Mouse (Mus musculus) MEL (cell line): ENCODE results near the gene Rnf114. TPM values are rescaled to one million over a fixed set of nuclear protein-coding genes. Genes with fewer than 3 reads are reported as not detected.

Experiments used
- DNase-seq: peaks from one replicate; pipeline ENCODE4 v3.0.0; 2011; ENCODE audit warnings: low read depth, low spot score
- H3K27ac ChIP-seq: 2 replicates; pipeline ENCODE4 v1.5.1; 2012; ENCODE audit warnings: low read depth, mild to moderate bottlenecking, control low read depth, low read length, moderate library complexity; ENCODE audit not compliant: control insufficient read depth
- H3K27me3 ChIP-seq, 2 experiments: fragments of 150-350 bp in 1 of 2; sonication (generic) in 1 of 2; 2 replicates each; pipeline ENCODE4 v1.6.1; 2012; ENCODE audit warnings: low read length in 2 of 2, mild to moderate bottlenecking in 2 of 2, improper control_type of control experiment in 1 of 2, moderate library complexity in 1 of 2; ENCODE audit not compliant: insufficient read depth in 2 of 2, control insufficient read depth in 1 of 2
- H3K36me3 ChIP-seq, 2 experiments: 2 replicates each; pipeline ENCODE4 v1.6.1; 2012 to 2014; ENCODE audit warnings: low read length in 2 of 2, improper control_type of control experiment in 1 of 2, inconsistent platforms in 1 of 2, mild to moderate bottlenecking in 1 of 2; ENCODE audit not compliant: insufficient read depth in 2 of 2, control insufficient read depth in 1 of 2
- H3K4me1 ChIP-seq, 2 experiments: fragments of 150-350 bp in 1 of 2; sonication (generic) in 1 of 2; 2 replicates each; pipeline ENCODE4 v1.6.1; 2012; ENCODE audit warnings: low read length in 2 of 2, improper control_type of control experiment in 1 of 2, mild to moderate bottlenecking in 1 of 2; ENCODE audit not compliant: insufficient read depth in 2 of 2, control insufficient read depth in 1 of 2
- H3K4me3 ChIP-seq, 2 experiments: fragments of 150-350 bp in 1 of 2; sonication (generic) in 1 of 2; 2 replicates each; pipeline ENCODE4 v1.5.1; 2012; ENCODE audit warnings: low read depth in 2 of 2, low read length in 2 of 2, mild to moderate bottlenecking in 2 of 2, moderate library complexity in 2 of 2, control low read depth in 1 of 2, improper control_type of control experiment in 1 of 2; ENCODE audit not compliant: control insufficient read depth in 1 of 2, insufficient read depth in 1 of 2
- H3K79me2 ChIP-seq: 2 replicates; pipeline ENCODE4 v1.6.1; 2012; ENCODE audit warnings: mild to moderate bottlenecking, low read length, moderate library complexity; ENCODE audit not compliant: control insufficient read depth, poor library complexity, insufficient read depth
- H3K9ac ChIP-seq: 2 replicates; pipeline ENCODE4 v1.6.1; 2012; ENCODE audit warnings: low read depth, mild to moderate bottlenecking, control low read depth, low read length, moderate library complexity; ENCODE audit not compliant: control insufficient read depth, poor library complexity, severe bottlenecking
- H3K9me3 ChIP-seq: fragments of 150-350 bp; sonication (generic); replicated peaks from 2 replicates; pipeline ENCODE4 v1.6.1; 2012; ENCODE audit warnings: mild to moderate bottlenecking, low read length, improper control_type of control experiment, moderate library complexity; ENCODE audit not compliant: insufficient read depth
- CHD1 ChIP-seq: IDR thresholded peaks from 2 replicates; pipeline ENCODE4 v1.6.1; 2012; ENCODE audit warnings: low read depth, mild to moderate bottlenecking, inconsistent platforms, low read length, improper control_type of control experiment
- CHD2 ChIP-seq: IDR thresholded peaks from 2 replicates; pipeline ENCODE4 v1.6.1; 2011; ENCODE audit warnings: low read length, improper control_type of control experiment
- CTCF ChIP-seq, 3 experiments: IDR thresholded peaks in 2 of 3; conservative IDR thresholded peaks in 1 of 3; 2 replicates each; pipeline ENCODE4 v1.5.1; 2011 to 2012; ENCODE audit warnings: low read length in 3 of 3, low read depth in 2 of 3, mild to moderate bottlenecking in 2 of 3, improper control_type of control experiment in 1 of 3, inconsistent platforms in 1 of 3, mixed read lengths in 1 of 3, moderate library complexity in 1 of 3; ENCODE audit not compliant: control insufficient read depth in 1 of 3, insufficient read depth in 1 of 3, poor library complexity in 1 of 3, severe bottlenecking in 1 of 3
- E2F4 ChIP-seq: IDR thresholded peaks from 2 replicates; pipeline ENCODE4 v1.6.1; 2011; ENCODE audit warnings: low read depth, low read length, improper control_type of control experiment, borderline replicate concordance
- ELF1 ChIP-seq: IDR thresholded peaks from 2 replicates; pipeline ENCODE4 v1.6.1; 2014; ENCODE audit warnings: low read depth, mild to moderate bottlenecking, inconsistent platforms, low read length, improper control_type of control experiment, moderate library complexity
- EP300 ChIP-seq, 2 experiments: IDR thresholded peaks; 2 replicates each; pipeline ENCODE4 v1.6.1; 2011; ENCODE audit warnings: improper control_type of control experiment in 2 of 2, low read length in 2 of 2, low read depth in 1 of 2, mild to moderate bottlenecking in 1 of 2
- ETS1 ChIP-seq: IDR thresholded peaks from 2 replicates; pipeline ENCODE4 v1.6.1; 2012; ENCODE audit warnings: low read depth, mild to moderate bottlenecking, inconsistent platforms, low read length, improper control_type of control experiment, moderate library complexity
- GATA1 ChIP-seq: IDR thresholded peaks from 2 replicates; pipeline ENCODE4 v1.6.1; 2011; ENCODE audit warnings: low read depth, low read length, improper control_type of control experiment
- JUND ChIP-seq: IDR thresholded peaks from 2 replicates; pipeline ENCODE4 v1.6.1; 2011; ENCODE audit warnings: low read depth, mild to moderate bottlenecking, improper control_type of control experiment, low read length
- MAFK ChIP-seq: IDR thresholded peaks from 2 replicates; pipeline ENCODE4 v1.6.1; 2011; ENCODE audit warnings: low read depth, mild to moderate bottlenecking, low read length, improper control_type of control experiment, borderline replicate concordance
- MEF2A ChIP-seq: IDR thresholded peaks from 2 replicates; pipeline ENCODE4 v1.6.1; 2014; ENCODE audit warnings: low read depth, mild to moderate bottlenecking, inconsistent platforms, low read length, improper control_type of control experiment; ENCODE audit not compliant: poor library complexity, insufficient replicate concordance, severe bottlenecking; ENCODE audit errors: extremely low read depth
- MXI1 ChIP-seq: IDR thresholded peaks from 2 replicates; pipeline ENCODE4 v1.6.1; 2011; ENCODE audit warnings: mild to moderate bottlenecking, low read depth, low read length, improper control_type of control experiment
- NELFE ChIP-seq: IDR thresholded peaks from 2 replicates; pipeline ENCODE4 v1.6.1; 2011; ENCODE audit warnings: low read depth, low read length, improper control_type of control experiment
- NRF1 ChIP-seq: IDR thresholded peaks from 2 replicates; pipeline ENCODE4 v1.6.1; 2014; ENCODE audit warnings: low read depth, mild to moderate bottlenecking, inconsistent platforms, low read length, improper control_type of control experiment, moderate library complexity; ENCODE audit not compliant: poor library complexity, insufficient read depth, severe bottlenecking
- RAD21 ChIP-seq: IDR thresholded peaks from 2 replicates; pipeline ENCODE4 v1.6.1; 2011; ENCODE audit warnings: mild to moderate bottlenecking, low read depth, low read length, improper control_type of control experiment
- RCOR1 ChIP-seq: IDR thresholded peaks from 2 replicates; pipeline ENCODE4 v1.6.1; 2012; ENCODE audit warnings: low read depth, mild to moderate bottlenecking, inconsistent platforms, low read length, improper control_type of control experiment
- SMC3 ChIP-seq: IDR thresholded peaks from 2 replicates; pipeline ENCODE4 v1.6.1; 2011; ENCODE audit warnings: low read depth, low read length, improper control_type of control experiment
- TAL1 ChIP-seq: IDR thresholded peaks from 2 replicates; pipeline ENCODE4 v1.6.1; 2012; ENCODE audit warnings: mild to moderate bottlenecking, inconsistent platforms, low read length, moderate library complexity, mixed read lengths
- TBP ChIP-seq: IDR thresholded peaks from 2 replicates; pipeline ENCODE4 v1.8.0; 2011; ENCODE audit warnings: low read depth, low read length, improper control_type of control experiment
- UBTF ChIP-seq: IDR thresholded peaks from 2 replicates; pipeline ENCODE4 v1.6.1; 2012; ENCODE audit warnings: low read depth, mild to moderate bottlenecking, inconsistent platforms, low read length, improper control_type of control experiment, moderate library complexity, borderline replicate concordance; ENCODE audit not compliant: insufficient read depth
- USF2 ChIP-seq, 2 experiments: IDR thresholded peaks; 2 replicates each; pipeline ENCODE4 v1.6.1; 2011 to 2012; ENCODE audit warnings: improper control_type of control experiment in 2 of 2, low read length in 2 of 2, borderline replicate concordance in 1 of 2, inconsistent platforms in 1 of 2, low read depth in 1 of 2, mild to moderate bottlenecking in 1 of 2; ENCODE audit not compliant: insufficient read depth in 1 of 2
- ZC3H11A ChIP-seq: IDR thresholded peaks from 2 replicates; pipeline ENCODE4 v1.6.1; 2012; ENCODE audit warnings: low read depth, mild to moderate bottlenecking, inconsistent platforms, low read length, improper control_type of control experiment
- polyA plus RNA-seq, 2 experiments: library from polyadenylated mRNA; stranded (reverse) in 1 of 2; unstranded in 1 of 2; fragments of >175 nt in 1 of 2; fragments of >200 nt in 1 of 2; gene quantifications; 2 replicates each; pipeline versions ENCODE4 v1.2.1 to v1.2.4; 2012; ENCODE audit warnings: low replicate concordance in 2 of 2, low read depth in 1 of 2; ENCODE audit not compliant: insufficient read length in 2 of 2, insufficient read depth in 1 of 2, missing spikeins in 1 of 2
- total RNA-seq: library from RNA; depleted of rRNA; stranded (reverse); fragments of 300-350 nt; gene quantifications from 2 replicates; pipeline ENCODE4 v1.2.3, GENCODE M21; 2012

Gene Rnf114
- total and polyA plus RNA-seq, 3 experiments: 44.0 to 49.2 TPM; not detected in 1

- no peak overlapping the region for H3K9ac ChIP-seq
- no peak for DNase-seq
- no peak overlapping the region for H3K27ac ChIP-seq
- no peaks in the 10 kb centered on the region for H3K4me1 ChIP-seq
- H3K79me2 ChIP-seq: no peaks in the 10 kb centered on the region
- no peak for TF ChIP-seq ETS1
- no peak for TF ChIP-seq MAFK
- TF ChIP-seq CHD1: no peak
- no peak for TF ChIP-seq MXI1
- TF ChIP-seq RCOR1: no peak
- H3K9me3 ChIP-seq: no peaks in the 10 kb centered on the region
- H3K4me3 ChIP-seq: no peak overlapping the region
- H3K27me3 ChIP-seq: peaks cover 6 to 24% of the 10 kb centered on the region in 2 experiments
- H3K36me3 ChIP-seq: no peaks in the 10 kb centered on the region
Observed at GRCm38 (mm10) chr2:167564551-167565311, 72.3 kb downstream of the Rnf114 start.

GRCm38 (mm10) chr2:167565312-167565656 is 72.8 kb downstream of the Rnf114 start:
- H3K27ac ChIP-seq: no peak overlapping the region
- no peak for DNase-seq
- peaks cover 6 to 23% of the 10 kb centered on the region in 2 experiments; a peak in 3 of 4 replicates for H3K27me3 ChIP-seq
- TF ChIP-seq ZC3H11A (no peak), GATA1 (no peak), NELFE (no peak)
- H3K79me2 ChIP-seq: no peaks in the 10 kb centered on the region
- no peak overlapping the region for H3K4me3 ChIP-seq
- no peak overlapping the region for H3K9ac ChIP-seq
- no peaks in the 10 kb centered on the region for H3K9me3 ChIP-seq
- H3K4me1 ChIP-seq: no peaks in the 10 kb centered on the region
- no peaks in the 10 kb centered on the region for H3K36me3 ChIP-seq

- Histone ChIP-seq H3K27ac (no peak overlapping the region), H3K36me3 (no peaks in the 10 kb centered on the region), H3K4me1 (no peaks in the 10 kb centered on the region), H3K27me3 (peaks cover 6 to 19% of the 10 kb centered on the region in 2 experiments; a peak in 3 of 4 replicates), H3K79me2 (no peaks in the 10 kb centered on the region), H3K9ac (no peak overlapping the region), H3K9me3 (no peaks in the 10 kb centered on the region), H3K4me3 (no peak overlapping the region)
- TF ChIP-seq GATA1 (no peak), E2F4 (no peak), JUND (no peak), TBP (no peak), TAL1 (no peak), NRF1 (no peak), USF2 (IDR thresholded peaks at IDR 0.05; ENCODE audit: borderline replicate concordance in 1 of 2, insufficient read depth in 1 of 2, low read depth in 1 of 2, low read length in 2 of 2) (no peak), UBTF (no peak), CHD2 (no peak), ZC3H11A (no peak), RAD21 (no peak), NELFE (no peak), CTCF (IDR thresholded peaks at IDR 0.05 in 2 of 3, conservative IDR thresholded peaks at IDR 0.05 in 1 of 3; ENCODE audit: control insufficient read depth in 1 of 3, insufficient read depth in 1 of 3, low read depth in 2 of 3, low read length in 3 of 3, poor library complexity in 1 of 3, severe bottlenecking in 1 of 3) (no peak), MEF2A (no peak), EP300 (IDR thresholded peaks at IDR 0.05; ENCODE audit: low read depth in 1 of 2, low read length in 2 of 2) (no peak), ELF1 (no peak), SMC3 (no peak)
- no peak for DNase-seq
Observed at GRCm38 (mm10) chr2:167565682-167566081, 73.2 kb downstream of the Rnf114 start.
